ENCODE assay signal across 24 mouse cellular contexts in genomic region chr5:132270074-132270473, GRCm38 (mm10).
DNase-seq lines count a peak whose midpoint lies in the region; ATAC-seq and TF ChIP-seq lines count a peak whose summit lies in the region.
"Had no signal": no experiment of that assay in that cellular context is flagged by ENCODE, and none has a peak within 500 bp of the region (broad histone marks: within the 10 kb centered on the region; RNA-seq: fewer than 3 reads in every experiment).

No protein-coding gene starts in this region.

- H3K4me2 ChIP-seq in liver, postnatal 0 days (ENCODE audit: low read depth, low read length) = no peak overlapping the region
- H3K4me2 ChIP-seq in liver, embryonic 11.5 days = no peak overlapping the region
- no peak overlapping the region for H3K4me2 ChIP-seq in hindbrain, embryonic 13.5 days
- no peak overlapping the region for H3K4me2 ChIP-seq in midbrain, embryonic 14.5 days (ENCODE audit: low read length)
- H3K4me2 ChIP-seq: embryonic facial prominence, embryonic 12.5 days; forebrain, embryonic 13.5 days; forebrain, embryonic 15.5 days had no signal

- ATAC-seq in liver, postnatal 0 days = no peak
- ATAC-seq in liver, embryonic 11.5 days (replicated peaks; ENCODE audit: low FRiP score) = no peak; the same call in 1 of the 2 replicates
- peak; percentile 40 for ATAC-seq in megakaryocyte-erythroid progenitor cell, adult 5-6 weeks (replicated peaks; ENCODE audit: low FRiP score, low TSS enrichment, poor library complexity, severe bottlenecking)
- ATAC-seq in hindbrain, embryonic 13.5 days (ENCODE audit: low FRiP score) = no peak
- no peak for ATAC-seq in midbrain, embryonic 14.5 days (ENCODE audit: low FRiP score, low TSS enrichment)
- ATAC-seq: CD4-positive, CD25-positive, alpha-beta regulatory T cell, adult 4 months; forebrain, embryonic 13.5 days; forebrain, embryonic 15.5 days; forebrain, postnatal 0 days had no signal

- no peak overlapping the region for H3K27ac ChIP-seq in liver, postnatal 0 days (ENCODE audit: low read depth)
- no peak overlapping the region for H3K27ac ChIP-seq in liver, embryonic 11.5 days (ENCODE audit: low read depth, low read length)
- H3K27ac ChIP-seq in hindbrain, embryonic 13.5 days = no peak overlapping the region
- no peak overlapping the region for H3K27ac ChIP-seq in midbrain, embryonic 14.5 days (replicated peaks; ENCODE audit: low read depth, low read length)
- H3K27ac ChIP-seq: embryonic facial prominence, embryonic 10.5 days; embryonic facial prominence, embryonic 12.5 days; forebrain, embryonic 13.5 days; forebrain, embryonic 15.5 days had no signal

- no peaks in the 10 kb centered on the region for H3K4me1 ChIP-seq in liver, postnatal 0 days (ENCODE audit: insufficient read depth)
- H3K4me1 ChIP-seq in liver, embryonic 11.5 days (replicated peaks; ENCODE audit: control insufficient read depth, insufficient read depth, low read length) = no peaks in the 10 kb centered on the region; the same call in 1 of the 2 replicates
- H3K4me1 ChIP-seq in hindbrain, embryonic 13.5 days (replicated peaks) = peaks cover 57% of the 10 kb centered on the region
- peaks cover 41% of the 10 kb centered on the region for H3K4me1 ChIP-seq in midbrain, embryonic 14.5 days (ENCODE audit: control insufficient read depth, insufficient read depth, low read length)

- H3K27me3 ChIP-seq in liver, postnatal 0 days (ENCODE audit: insufficient read depth, low read length) = no peaks in the 10 kb centered on the region
- no peaks in the 10 kb centered on the region for H3K27me3 ChIP-seq in liver, embryonic 11.5 days (replicated peaks; ENCODE audit: control insufficient read depth, insufficient read depth, low read length)
- H3K27me3 ChIP-seq in hindbrain, embryonic 13.5 days = no peaks in the 10 kb centered on the region
- H3K27me3 ChIP-seq in midbrain, embryonic 14.5 days (ENCODE audit: control insufficient read depth, insufficient read depth, low read length) = peaks cover 5% of the 10 kb centered on the region; the same call in 1 of the 2 replicates
- H3K27me3 ChIP-seq: CH12.LX; embryonic facial prominence, embryonic 12.5 days; forebrain, embryonic 13.5 days; forebrain, embryonic 15.5 days had no signal

- H3K4me3 ChIP-seq in liver, postnatal 0 days (ENCODE audit: low read depth, low read length) = no peak overlapping the region
- no peak overlapping the region for H3K4me3 ChIP-seq in liver, embryonic 11.5 days (ENCODE audit: low read depth, low read length)
- no peak overlapping the region for H3K4me3 ChIP-seq in hindbrain, embryonic 13.5 days
- H3K4me3 ChIP-seq in midbrain, embryonic 14.5 days (replicated peaks; ENCODE audit: low read depth, low read length) = no peak overlapping the region
- H3K4me3 ChIP-seq: embryonic facial prominence, embryonic 10.5 days; embryonic facial prominence, embryonic 12.5 days; forebrain, embryonic 13.5 days; forebrain, embryonic 15.5 days had no signal

- peak; percentile 28 for DNase-seq in heart, adult 11 months
- no peak for DNase-seq in heart, adult 8-10 months (ENCODE audit: low spot score)
- DNase-seq in liver, postnatal 0 days = no peak
- no peak for DNase-seq in liver, embryonic 11.5 days (ENCODE audit: low spot score)
- DNase-seq in large intestine, adult 2 months (ENCODE audit: low read depth, low spot score) = peak; percentile 47
- no peak for DNase-seq in midbrain, embryonic 14.5 days
- DNase-seq: adrenal gland, adult 2 months; adrenal gland, postnatal 10 days; adrenal gland, postnatal 25 days; B cell, adult 2 months; cerebellum, adult 11 months; cerebellum, adult 18-20 months; cerebellum, adult 9-10 months; cerebellum, postnatal 10 days; cerebellum, postnatal 25 days; forebrain, postnatal 0 days had no signal

- WGBS in liver, postnatal 0 days (ENCODE audit: insufficient replicate concordance) = 53% methylated on average over 3 of the region's 3 CpGs
- WGBS in liver, embryonic 11.5 days = 54% methylated on average over 3 of the region's 3 CpGs
- WGBS in large intestine, adult 2 months = 34% methylated on average over 3 of the region's 3 CpGs
- WGBS in hindbrain, embryonic 13.5 days = 92% methylated on average over 3 of the region's 3 CpGs
- WGBS in midbrain, embryonic 14.5 days = 93% methylated on average over 3 of the region's 3 CpGs

- H3K36me3 ChIP-seq in liver, postnatal 0 days (replicated peaks; ENCODE audit: insufficient read depth, low read length) = no peaks in the 10 kb centered on the region
- H3K36me3 ChIP-seq in liver, embryonic 11.5 days (ENCODE audit: control insufficient read depth, insufficient read depth, low read length) = no peaks in the 10 kb centered on the region
- H3K36me3 ChIP-seq in hindbrain, embryonic 13.5 days = no peaks in the 10 kb centered on the region
- no peaks in the 10 kb centered on the region for H3K36me3 ChIP-seq in midbrain, embryonic 14.5 days (ENCODE audit: control insufficient read depth, insufficient read depth, low read length)
- H3K36me3 ChIP-seq: embryonic facial prominence, embryonic 10.5 days; embryonic facial prominence, embryonic 12.5 days; forebrain, embryonic 15.5 days had no signal

- peak; percentile 36; the same call in 1 of the 2 replicates for TF ChIP-seq EP300 in liver, postnatal 0 days (IDR thresholded peaks at IDR 0.05; ENCODE audit: low read depth)

- TF ChIP-seq CTCF in liver, postnatal 0 days (IDR thresholded peaks at IDR 0.05; ENCODE audit: low read depth) = no peak

- no peak overlapping the region for H3K9ac ChIP-seq in liver, postnatal 0 days (replicated peaks)
- no peak overlapping the region for H3K9ac ChIP-seq in liver, embryonic 11.5 days (ENCODE audit: low read depth, low read length)
- H3K9ac ChIP-seq in hindbrain, embryonic 13.5 days = no peak overlapping the region
- no peak overlapping the region for H3K9ac ChIP-seq in midbrain, embryonic 14.5 days (replicated peaks; ENCODE audit: low read length)
- H3K9ac ChIP-seq: embryonic facial prominence, embryonic 12.5 days; forebrain, embryonic 13.5 days; forebrain, embryonic 15.5 days; forebrain, postnatal 0 days had no signal

- H3K9me3 ChIP-seq in liver, postnatal 0 days (ENCODE audit: low read length) = no peaks in the 10 kb centered on the region
- H3K9me3 ChIP-seq in liver, embryonic 11.5 days (ENCODE audit: control insufficient read depth, low read length) = no peaks in the 10 kb centered on the region
- no peaks in the 10 kb centered on the region for H3K9me3 ChIP-seq in hindbrain, embryonic 13.5 days
- H3K9me3 ChIP-seq in midbrain, embryonic 14.5 days (ENCODE audit: control insufficient read depth, low read length) = no peaks in the 10 kb centered on the region
- H3K9me3 ChIP-seq: embryonic facial prominence, embryonic 10.5 days; embryonic facial prominence, embryonic 12.5 days; forebrain, embryonic 13.5 days; forebrain, embryonic 15.5 days had no signal

Comparison
In these comparisons a context has a peak if more than half of its experiments do, and no peak if none do; other contexts are left out.
1. DNase-seq: peak in heart, adult 11 months (single experiment) and large intestine, adult 2 months (single experiment); none in heart, adult 8-10 months (single experiment), liver, postnatal 0 days (single experiment), liver, embryonic 11.5 days (single experiment) and midbrain, embryonic 14.5 days (single experiment).